Mouse (Mus musculus): ENCODE data around the gene Ank3.

DNA sequence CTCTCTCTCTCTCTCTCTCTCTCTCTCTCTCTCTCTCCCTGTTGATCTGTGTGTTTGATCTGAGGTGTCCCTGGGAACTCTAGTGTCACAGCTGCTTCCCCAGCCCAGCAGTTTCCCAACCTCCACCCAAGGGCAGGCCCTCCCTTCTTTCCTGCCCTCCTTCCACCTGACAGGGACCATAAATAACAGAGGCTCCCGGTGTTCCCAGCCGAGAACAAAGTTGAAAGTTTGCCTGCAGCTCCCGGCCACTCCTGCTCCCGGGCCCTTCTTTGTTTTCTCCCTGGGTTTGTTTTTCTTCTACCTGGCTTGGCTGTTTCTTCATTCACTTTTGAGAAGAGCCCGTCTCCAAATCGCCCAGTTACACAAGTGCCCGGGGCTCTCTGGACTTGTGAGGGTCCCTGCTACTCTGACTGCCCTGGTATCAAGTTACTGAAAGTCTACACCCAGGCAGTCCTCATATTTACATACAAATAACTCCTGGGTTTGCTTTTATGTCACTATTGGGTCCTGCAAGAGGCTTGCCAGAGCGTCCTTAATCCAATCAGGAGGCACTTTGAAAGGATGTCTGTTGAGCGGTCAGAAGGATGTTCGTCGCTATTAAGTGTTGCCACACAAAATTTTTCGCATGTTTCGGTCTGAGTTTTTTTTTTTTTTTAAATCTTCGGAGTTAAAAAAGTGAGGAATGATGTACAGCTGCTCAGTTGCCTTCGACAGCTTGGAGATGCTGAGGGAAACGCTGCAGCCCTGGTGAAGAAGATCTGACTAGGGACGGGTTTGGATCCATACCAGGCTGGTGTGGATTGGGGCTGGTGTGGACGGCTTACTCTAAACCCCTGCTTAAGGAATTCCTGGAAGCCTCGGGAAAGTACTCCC is 526.9 kb downstream of the Ank3 start:
- TF ChIP-seq RCOR1 (IDR thresholded peaks at IDR 0.05; ENCODE audit: low read depth, low read length): no peak
- no peak for TF ChIP-seq MAZ (IDR thresholded peaks at IDR 0.05; ENCODE audit: low read depth, low read length)
- TF ChIP-seq CTCF (IDR thresholded peaks at IDR 0.05 in 2 of 3, conservative IDR thresholded peaks at IDR 0.05 in 1 of 3; ENCODE audit: control insufficient read depth in 1 of 3, insufficient read depth in 1 of 3, low read depth in 2 of 3, low read length in 3 of 3, poor library complexity in 1 of 3, severe bottlenecking in 1 of 3): no peak
- no peak for TF ChIP-seq SIN3A (IDR thresholded peaks at IDR 0.05; ENCODE audit: low read length)
- TF ChIP-seq POLR2A (IDR thresholded peaks at IDR 0.05; ENCODE audit: control insufficient read depth in 1 of 2, insufficient read depth in 1 of 2, low read depth in 1 of 2, low read length in 2 of 2, poor library complexity in 1 of 2): no peak
- TF ChIP-seq HCFC1 (IDR thresholded peaks at IDR 0.05; ENCODE audit: low read depth, low read length): 0 out of 2 replicates have a peak, but pooled peaks have one; percentile 13
- no peak for TF ChIP-seq USF2 (IDR thresholded peaks at IDR 0.05; ENCODE audit: borderline replicate concordance in 1 of 2, insufficient read depth in 1 of 2, low read depth in 1 of 2, low read length in 2 of 2)

Data from MEL (cell line).